Mouse (Mus musculus) bone marrow macrophage, adult 2 months (primary cell): ENCODE results near the gene Vwa3b. TPM values are rescaled to one million over a fixed set of nuclear protein-coding genes. Genes with fewer than 3 reads are reported as not detected.

Experiments used
- H3K27ac ChIP-seq: 2 replicates; pipeline ENCODE4 v1.5.1; 2012; ENCODE audit warnings: low read depth, low read length; ENCODE audit not compliant: insufficient read depth
- H3K4me1 ChIP-seq: 2 replicates; pipeline ENCODE4 v1.6.1; 2012; ENCODE audit warnings: low read length; ENCODE audit not compliant: control insufficient read depth, insufficient read depth
- H3K4me3 ChIP-seq: 2 replicates; pipeline ENCODE4 v1.5.1; 2012; ENCODE audit warnings: mild to moderate bottlenecking, low read length, moderate library complexity; ENCODE audit not compliant: insufficient read depth
- CTCF ChIP-seq: IDR thresholded peaks from 2 replicates; pipeline ENCODE4 v1.5.1; 2012; ENCODE audit warnings: low read depth, mild to moderate bottlenecking, low read length, moderate library complexity
- POLR2A ChIP-seq: IDR thresholded peaks from 2 replicates; pipeline ENCODE4 v1.6.1; 2012; ENCODE audit warnings: mild to moderate bottlenecking, low read depth, low read length, borderline replicate concordance
- polyA plus RNA-seq: library from polyadenylated mRNA; stranded (reverse); fragments of >200 nt; gene quantifications from 2 replicates; pipeline ENCODE4 v1.2.4, GENCODE M21; 2012; ENCODE audit not compliant: missing spikeins, insufficient read depth, insufficient read length

Gene Vwa3b
- not detected in 2 replicates for polyA plus RNA-seq

DNA sequence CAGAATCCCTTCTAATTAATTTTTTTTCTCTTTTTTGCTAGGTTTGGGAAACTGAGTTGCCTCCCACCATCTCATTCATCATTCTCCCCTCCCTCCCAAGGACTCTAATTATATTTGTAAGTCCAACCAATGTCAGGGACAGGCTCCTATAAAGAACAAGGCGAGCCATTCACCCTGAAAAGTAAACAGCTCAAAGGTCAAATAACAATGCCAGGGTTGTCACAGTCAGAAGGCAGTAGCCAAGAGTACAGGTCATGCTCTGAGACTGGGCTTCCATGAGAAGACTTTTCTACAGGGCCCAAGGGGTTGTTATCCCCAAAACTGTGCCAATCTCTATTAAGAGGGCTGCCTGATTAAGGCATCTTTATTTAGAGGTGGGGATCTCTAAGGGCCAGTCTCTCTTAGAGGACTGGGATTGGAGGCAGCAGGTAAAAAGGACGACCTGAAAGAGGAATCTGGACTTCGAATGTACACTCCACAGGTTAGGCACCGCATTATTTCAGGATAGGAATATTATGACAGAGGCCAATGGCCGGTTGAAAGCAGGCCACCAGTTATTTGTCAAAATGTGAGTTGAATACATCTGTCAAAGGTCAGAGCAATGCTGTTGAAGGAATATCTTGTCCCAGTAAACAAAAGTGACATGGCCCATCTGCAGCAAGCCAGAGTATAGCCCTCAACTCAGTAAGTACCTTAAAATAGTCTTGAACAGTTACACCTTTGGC, at the start of gene Vwa3b:
TSS of gene Vwa3b (plus strand) at position 635 of the 725 bp plus-strand sequence.
- H3K4me1 ChIP-seq: no peaks in the 10 kb centered on the region; the same call in 1 of the 2 replicates
- TF ChIP-seq CTCF (no peak), POLR2A (no peak)
- no peak within 1 kb of the TSS for H3K27ac ChIP-seq
- H3K4me3 ChIP-seq: no peak within 1 kb of the TSS

DNA sequence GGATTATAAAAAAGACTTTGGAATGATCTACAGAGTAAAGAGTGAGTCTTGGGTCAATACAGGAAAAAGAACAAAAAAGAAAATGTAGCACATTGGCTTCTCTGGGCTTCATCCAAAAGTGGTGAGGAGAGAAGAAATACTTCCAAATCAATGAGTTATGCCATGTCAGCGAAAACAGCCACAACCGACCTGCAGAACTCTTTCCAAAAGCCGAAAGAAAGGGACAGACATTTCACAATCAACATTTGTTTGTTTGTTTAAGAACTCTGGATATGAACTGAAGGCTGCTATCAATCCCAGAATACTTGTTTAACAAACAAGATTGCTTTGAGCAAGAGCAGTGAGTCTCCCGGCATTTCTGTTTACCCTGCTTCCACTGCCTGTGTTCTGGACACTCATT, 49.6 kb upstream of the Vwa3b start:
- H3K4me1 ChIP-seq: no peaks in the 10 kb centered on the region
- no peak overlapping the region for H3K27ac ChIP-seq
- H3K4me3 ChIP-seq: no peak overlapping the region
- TF ChIP-seq POLR2A: no peak
- TF ChIP-seq CTCF: no peak

DNA sequence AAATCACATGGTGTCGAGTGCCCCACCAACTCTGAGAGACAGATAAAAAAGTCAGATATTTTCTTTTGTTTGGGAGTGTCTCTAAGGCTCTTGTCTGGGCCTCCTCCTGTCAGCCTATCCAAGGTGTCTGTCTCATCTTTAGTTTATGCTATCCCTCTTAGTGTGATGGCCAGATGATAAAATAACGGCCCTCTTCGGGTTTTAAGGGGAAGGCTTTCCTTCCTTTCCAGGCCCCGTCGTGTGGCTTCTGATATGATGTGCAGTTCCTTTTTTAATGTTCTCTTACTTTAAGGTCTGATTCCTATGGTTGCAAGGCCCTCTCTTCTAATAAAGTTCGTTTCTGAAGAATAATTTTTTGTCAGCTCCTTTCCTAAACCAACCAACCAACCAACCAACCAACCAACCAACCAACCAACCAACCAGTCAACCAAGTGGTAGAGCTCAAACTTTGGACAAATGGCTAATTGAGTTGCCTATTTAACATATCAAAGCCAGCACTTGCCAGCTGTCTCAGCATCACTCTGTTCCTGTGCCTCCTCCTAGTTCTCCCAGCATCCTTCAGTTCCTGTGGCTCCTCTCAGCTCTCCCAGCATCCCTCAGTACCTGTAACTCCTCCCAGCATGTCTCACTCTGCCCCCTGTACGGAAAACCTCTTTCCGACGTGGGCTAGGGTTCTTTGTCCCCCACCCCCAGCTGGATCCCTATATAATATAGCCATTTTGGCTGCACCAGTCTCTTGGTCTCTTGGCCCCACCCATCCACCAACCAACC, 44.0 kb upstream of the Vwa3b start:
- no peak for TF ChIP-seq CTCF
- no peak for TF ChIP-seq POLR2A
- Histone ChIP-seq H3K4me3 (no peak overlapping the region), H3K4me1 (peaks cover 5% of the 10 kb centered on the region), H3K27ac (no peak overlapping the region)

DNA sequence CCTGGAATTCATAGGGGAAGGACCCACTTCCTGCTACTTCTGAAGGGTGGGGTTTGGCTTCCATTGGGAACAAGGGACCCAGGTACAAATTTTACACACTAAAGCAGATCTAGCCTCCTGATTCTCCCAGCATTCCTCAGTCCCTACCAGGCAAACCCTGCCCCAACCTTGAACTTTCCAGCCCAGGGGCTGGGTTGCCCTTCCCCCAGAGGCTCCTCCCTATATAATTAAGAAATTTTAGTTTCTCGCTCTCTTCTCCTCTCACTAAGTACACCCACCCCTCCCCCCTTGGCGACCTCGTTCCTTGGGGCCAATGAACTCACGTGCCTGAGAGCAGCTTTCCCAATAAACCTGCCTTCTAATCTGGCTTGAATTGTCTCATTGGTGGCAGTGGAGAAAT, 42.6 kb upstream of the Vwa3b start:
- no peak for TF ChIP-seq CTCF
- TF ChIP-seq POLR2A: no peak
- H3K4me1 ChIP-seq: peaks cover 9% of the 10 kb centered on the region
- no peak overlapping the region for H3K4me3 ChIP-seq
- H3K27ac ChIP-seq: no peak overlapping the region

DNA sequence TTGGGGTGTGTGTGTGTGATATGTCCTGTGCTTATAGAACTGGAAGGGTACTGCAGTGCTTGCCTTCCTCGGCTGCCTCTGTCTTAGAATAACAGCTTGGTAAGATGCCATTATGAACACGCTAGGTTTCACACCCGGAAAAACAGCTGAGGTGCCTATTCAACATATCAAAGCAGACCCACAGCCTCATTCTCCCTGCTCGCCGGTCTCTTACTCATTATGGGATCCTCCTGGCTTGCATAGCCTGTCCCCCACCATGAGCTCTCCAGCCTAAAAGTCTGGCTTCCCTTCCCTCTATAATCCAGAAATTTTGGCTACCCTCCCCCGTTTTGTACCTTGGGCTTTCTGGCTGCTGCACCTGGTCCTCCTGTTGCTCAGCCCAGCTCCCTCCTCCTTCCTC, 42.0 kb upstream of the Vwa3b start:
- TF ChIP-seq POLR2A (no peak), CTCF (no peak)
- Histone ChIP-seq H3K4me3 (no peak overlapping the region), H3K27ac (no peak overlapping the region), H3K4me1 (peaks cover 9% of the 10 kb centered on the region)

DNA sequence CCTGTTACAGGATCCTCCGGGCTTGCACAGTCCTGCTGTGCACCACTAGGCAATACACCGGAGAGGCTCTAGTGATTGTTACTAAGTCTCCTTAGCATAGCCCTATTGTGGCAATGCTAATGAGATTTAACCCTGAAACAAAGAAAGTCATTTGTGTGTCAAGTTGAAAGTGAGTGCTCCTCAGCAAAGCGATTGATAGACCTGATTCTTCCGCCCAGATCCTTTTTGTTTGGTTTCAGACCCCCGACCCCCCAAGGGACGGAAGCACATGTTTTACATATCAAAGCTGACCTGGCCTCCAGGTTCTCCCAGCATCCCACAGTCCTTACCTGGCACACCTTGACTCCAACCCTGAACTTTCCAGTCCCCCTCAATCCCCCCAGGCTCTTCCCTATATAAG, 40.5 kb upstream of the Vwa3b start:
- Histone ChIP-seq H3K4me1 (peaks cover 9% of the 10 kb centered on the region), H3K27ac (no peak overlapping the region), H3K4me3 (no peak overlapping the region)
- TF ChIP-seq POLR2A: no peak
- TF ChIP-seq CTCF: no peak

DNA sequence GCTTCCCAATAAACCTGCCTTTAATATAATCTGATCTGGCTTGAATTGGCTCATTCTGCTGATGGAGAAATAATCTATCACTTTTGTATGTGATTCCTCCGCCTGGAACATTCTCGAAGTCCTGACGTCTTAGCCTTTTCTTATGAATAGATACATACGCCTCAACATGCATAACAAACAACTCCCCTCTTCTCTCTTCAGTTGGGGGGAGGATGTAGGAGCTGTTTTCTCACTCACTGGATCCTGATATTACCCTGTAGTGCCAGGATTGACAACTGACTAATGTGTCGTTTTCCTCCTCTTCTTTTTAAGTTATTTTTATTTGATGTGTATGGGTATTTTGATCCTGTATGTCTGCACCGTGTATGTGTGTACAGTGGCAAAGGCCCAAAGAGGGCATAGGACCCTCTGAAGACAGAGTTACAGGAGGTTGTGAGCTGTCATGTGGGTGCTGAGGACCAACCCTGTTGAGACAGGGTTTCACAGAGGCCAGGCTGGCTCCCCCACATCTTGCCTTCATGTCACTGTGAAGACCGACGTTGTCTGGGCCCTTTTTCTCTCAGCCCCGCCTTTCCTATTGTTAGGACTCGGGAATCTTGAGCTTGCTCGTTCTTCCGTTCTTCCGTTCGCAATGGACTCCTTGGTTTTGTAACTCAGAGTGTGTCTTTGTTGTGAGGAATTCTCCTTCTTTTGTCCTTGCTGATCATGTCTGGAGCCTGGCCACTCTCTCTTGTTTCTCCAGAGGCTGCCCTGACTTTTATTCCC, 39.8 kb upstream of the Vwa3b start:
- peaks cover 9% of the 10 kb centered on the region for H3K4me1 ChIP-seq
- H3K27ac ChIP-seq: no peak overlapping the region
- TF ChIP-seq CTCF (no peak), POLR2A (no peak)
- H3K4me3 ChIP-seq: no peak overlapping the region

DNA sequence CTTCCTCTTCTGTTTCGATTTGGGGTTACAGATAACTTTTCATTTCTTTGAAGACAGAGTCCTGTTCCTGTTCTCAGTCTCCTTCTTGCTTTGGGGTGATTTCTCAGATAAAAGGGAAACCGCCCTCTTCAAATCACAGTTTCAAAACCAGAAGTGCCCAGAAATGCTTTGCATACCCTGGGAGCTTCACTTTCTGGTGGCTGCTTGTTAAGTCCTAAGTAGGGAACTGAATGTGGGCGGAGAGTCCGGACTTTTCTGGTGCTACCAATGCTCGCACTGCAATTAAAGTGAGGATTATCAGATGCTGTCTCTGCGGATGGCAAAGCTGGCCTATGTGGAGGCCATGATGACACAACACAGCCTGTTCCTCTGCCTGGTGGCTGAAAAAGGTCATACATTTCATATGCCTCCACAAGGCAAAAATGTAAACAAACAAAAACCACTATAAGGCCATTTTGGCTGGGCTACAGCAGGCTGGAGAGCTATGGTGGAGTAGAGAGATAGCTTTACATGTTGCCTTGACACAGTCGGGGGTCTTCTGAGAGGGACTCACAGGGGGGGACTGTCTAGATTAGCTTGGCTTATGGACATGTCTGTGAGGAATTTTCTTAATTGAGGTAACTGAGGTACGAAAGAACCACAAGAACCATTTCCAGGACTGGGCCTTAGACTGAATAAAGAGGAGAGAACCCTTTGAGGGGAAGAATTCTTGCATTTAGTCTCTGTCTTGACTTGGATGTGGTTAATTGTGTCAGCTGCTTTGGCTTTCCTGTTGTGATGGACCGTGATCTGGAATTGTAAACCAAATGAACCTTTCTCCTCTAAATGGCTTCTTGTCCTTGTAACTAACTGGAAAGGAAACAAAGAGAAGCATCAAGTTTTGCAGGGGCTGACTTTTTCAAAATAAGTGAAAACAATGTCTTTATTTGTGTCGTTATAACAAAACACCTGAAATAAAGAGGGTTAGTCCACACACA, 38.9 kb upstream of the Vwa3b start:
- no peak overlapping the region for H3K27ac ChIP-seq
- TF ChIP-seq CTCF (no peak), POLR2A (no peak)

DNA sequence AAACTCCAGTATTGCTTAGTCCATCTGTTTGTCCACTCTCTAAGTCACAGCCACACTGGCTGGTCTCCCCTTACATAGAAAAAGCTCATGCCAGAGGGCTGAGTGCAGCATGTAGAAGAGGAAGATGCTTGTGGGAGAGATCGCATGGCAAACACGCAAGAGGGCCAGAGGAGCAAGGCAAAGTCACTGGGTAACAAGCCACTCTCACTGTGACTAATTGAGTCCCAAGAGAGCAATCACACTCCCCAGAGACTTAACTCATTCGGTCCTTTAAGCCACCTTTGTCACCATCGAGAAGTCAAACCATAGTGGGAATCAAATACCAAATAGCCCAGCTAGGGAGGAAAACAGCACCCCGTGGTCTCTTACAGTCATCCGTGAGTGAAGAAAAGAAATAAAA, 38.2 kb upstream of the Vwa3b start:
- no peak overlapping the region for H3K27ac ChIP-seq
- no peak overlapping the region for H3K4me3 ChIP-seq
- peaks cover 9% of the 10 kb centered on the region for H3K4me1 ChIP-seq
- TF ChIP-seq CTCF: no peak
- no peak for TF ChIP-seq POLR2A

More for the DNA sequence above, 38.9 kb upstream of the Vwa3b start:
- no peak overlapping the region for H3K4me3 ChIP-seq
- peaks cover 9% of the 10 kb centered on the region for H3K4me1 ChIP-seq
